Mouse (Mus musculus) lung, postnatal 36 days (tissue): ENCODE results near the gene Gm7971.
"Not testable (repeated sequence)": the region's sequence is repeated elsewhere in the genome, so short reads cannot be mapped to it uniquely, and the experiment has no call there.

Experiments used
- DNase-seq: peaks from one replicate; pipeline ENCODE4 v3.0.0; 2022; ENCODE audit warnings: mixed read lengths

The Gm7971 gene

GRCm38 (mm10) chr5:95594775-95595174, at the start of gene Gm7971:
Gene Gm7971, minus strand, starts transcription at chr5:95594875.
- DNase-seq: not testable (repeated sequence)
